Mouse (Mus musculus) cerebellum, postnatal 10 days (tissue): Measurements from ENCODE around the gene Myo19.

ENCODE experiments used
- DNase-seq, 2 experiments: peaks; one replicate each; pipeline ENCODE4 v3.0.0; 2021; ENCODE audit warnings: mixed read lengths in 2 of 2

Myo19 gene

GRCm38 (mm10) chr11:84886767-84887511 is 7.0 kb downstream of the Myo19 start:
- DNase-seq = no peak

- no peak for DNase-seq
These were observed 8.1 kb downstream of the Myo19 start for GRCm38 (mm10) chr11:84888025-84888424.

GRCm38 (mm10) chr11:84889492-84889891 is 9.5 kb downstream of the Myo19 start:
- no peak for DNase-seq

GRCm38 (mm10) chr11:84891705-84892104 is 11.8 kb downstream of the Myo19 start:
- no peak for DNase-seq

GRCm38 (mm10) chr11:84893113-84893512 is 13.2 kb downstream of the Myo19 start:
- no peak for DNase-seq

- DNase-seq = no peak
These were observed 24.7 kb downstream of the Myo19 start for GRCm38 (mm10) chr11:84904597-84905144.

- DNase-seq = no peak
These were observed 27.1 kb downstream of the Myo19 start for GRCm38 (mm10) chr11:84907081-84907480.

GRCm38 (mm10) chr11:84908480-84908879 is 28.5 kb downstream of the Myo19 start:
- DNase-seq = no peak

GRCm38 (mm10) chr11:84910411-84910810 is 30.5 kb downstream of the Myo19 start:
- peak in 1 of 2 experiments; percentile 19 for DNase-seq

- DNase-seq = no peak
These were observed 34.7 kb downstream of the Myo19 start for GRCm38 (mm10) chr11:84914673-84915072.

- DNase-seq = peak; percentile 87 to 90
These were observed 36.2 kb downstream of the Myo19 start, which contains the start of gene Znhit3 for GRCm38 (mm10) chr11:84916053-84916702. Znhit3 (minus strand) TSS chr11:84916366.

- DNase-seq = peak in 1 of 2 experiments; percentile 35
These were observed 36.9 kb downstream of the Myo19 start for GRCm38 (mm10) chr11:84916703-84917300.

- DNase-seq = peak; percentile 96 to 98
These were observed 38.5 kb downstream of the Myo19 start for GRCm38 (mm10) chr11:84918425-84918824.

GRCm38 (mm10) chr11:84919276-84919675 is 39.3 kb downstream of the Myo19 start:
- peak; percentile 51 to 61 for DNase-seq

GRCm38 (mm10) chr11:84919951-84920350 is 40.0 kb downstream of the Myo19 start:
- DNase-seq = no peak

GRCm38 (mm10) chr11:84920981-84921380 is 41.0 kb downstream of the Myo19 start:
- DNase-seq = no peak

GRCm38 (mm10) chr11:84932261-84932660 is 52.3 kb downstream of the Myo19 start:
- no peak for DNase-seq

GRCm38 (mm10) chr11:84939508-84940053 is 59.6 kb downstream of the Myo19 start:
- DNase-seq = peak; percentile 67 to 73

- DNase-seq = no peak
These were observed 60.2 kb downstream of the Myo19 start for GRCm38 (mm10) chr11:84940140-84940539.

- peak in 1 of 2 experiments; percentile 33 for DNase-seq
These were observed 64.0 kb downstream of the Myo19 start for GRCm38 (mm10) chr11:84943948-84944347.

GRCm38 (mm10) chr11:84944639-84945435 is 64.9 kb downstream of the Myo19 start:
- DNase-seq = no peak

- no peak for DNase-seq
These were observed 65.9 kb downstream of the Myo19 start for GRCm38 (mm10) chr11:84945841-84946240.
